Mouse (Mus musculus) thymus, adult 2 months (tissue): Measurements from ENCODE around the gene Kif5a. TPM values are rescaled to one million over a fixed set of nuclear protein-coding genes. Genes with fewer than 3 reads are reported as not detected.
A peak's percentile ranks its signal among the peaks of the same experiment; 100 is the strongest.

Experiments
- DNase-seq: peaks from one replicate; pipeline ENCODE4 v3.0.0; 2021
- H3K27ac ChIP-seq: fragments of 200-500 bp; 2 replicates; pipeline ENCODE4 v1.5.1; 2012; ENCODE audit warnings: low read length, control low read depth; ENCODE audit not compliant: control insufficient read depth, insufficient read depth
- H3K27me3 ChIP-seq: fragments of 200-500 bp; 2 replicates; pipeline ENCODE4 v1.6.1; 2012; ENCODE audit warnings: mild to moderate bottlenecking, low read length, moderate library complexity, mixed read lengths; ENCODE audit not compliant: control insufficient read depth, insufficient read depth
- H3K36me3 ChIP-seq: fragments of 200-500 bp; 2 replicates; pipeline ENCODE4 v1.6.1; 2012; ENCODE audit warnings: mild to moderate bottlenecking, low read length, moderate library complexity; ENCODE audit not compliant: control insufficient read depth, insufficient read depth
- H3K4me1 ChIP-seq: fragments of 200-500 bp; replicated peaks from 2 replicates; pipeline ENCODE4 v1.6.1; 2012; ENCODE audit warnings: low read length; ENCODE audit not compliant: control insufficient read depth, insufficient read depth
- H3K4me3 ChIP-seq: fragments of 200-500 bp; 2 replicates; pipeline ENCODE4 v1.5.1; 2012; ENCODE audit warnings: mild to moderate bottlenecking, low read length, control low read depth, moderate library complexity; ENCODE audit not compliant: control insufficient read depth, insufficient read depth
- CTCF ChIP-seq: fragments of 200-500 bp; IDR thresholded peaks from 2 replicates; pipeline ENCODE4 v1.5.1; 2012; ENCODE audit warnings: mild to moderate bottlenecking, control low read depth, low read length, moderate library complexity, borderline replicate concordance; ENCODE audit not compliant: control insufficient read depth, poor library complexity, insufficient read depth; ENCODE audit errors: extremely low read depth
- POLR2A ChIP-seq: fragments of 200-500 bp; IDR thresholded peaks from 2 replicates; pipeline ENCODE4 v1.6.1; 2012; ENCODE audit warnings: mild to moderate bottlenecking, low read length, control low read depth, moderate library complexity; ENCODE audit not compliant: control insufficient read depth, poor library complexity, insufficient read depth; ENCODE audit errors: extremely low read depth
- WGBS: fragments of 180-500 bp; shearing (Covaris S2); methylation state at CpG from one replicate; pipeline ENCODE4 v1.1.7; 2018; 5-methylcytosine and 5-hydroxymethylcytosine counted together
- polyA plus RNA-seq: library from polyadenylated mRNA; depleted of rRNA; stranded (reverse); fragments of >200 nt; gene quantifications from 2 replicates; pipeline ENCODE4 v1.2.3, GENCODE M21; 2012

Gene Kif5a
- polyA plus RNA-seq, 1 experiment, result 1.5 TPM

DNA sequence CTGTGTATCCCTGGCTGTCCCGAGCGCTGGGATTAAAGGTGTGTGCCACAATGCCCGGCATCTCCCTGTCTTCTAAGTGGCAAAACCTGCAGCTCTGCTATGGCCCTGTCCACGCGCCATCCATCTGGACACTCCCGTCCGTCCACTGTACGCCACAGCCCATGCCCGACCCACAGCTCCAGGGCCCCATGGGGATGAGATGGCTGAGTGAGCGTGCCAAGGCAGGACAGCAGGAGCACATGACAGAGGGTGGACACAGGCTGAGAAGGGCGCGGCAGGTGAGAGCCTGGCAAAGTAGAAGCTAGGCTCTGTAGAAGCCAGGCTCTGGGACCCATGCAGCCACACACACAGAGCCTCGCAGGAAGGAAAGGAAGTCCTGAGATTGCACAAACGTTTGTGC, 31.4 kb downstream of the Kif5a start:
- H3K27me3 ChIP-seq, result peaks cover 3% of the 10 kb centered on the region; the same call in 1 of the 2 replicates
- H3K4me1 ChIP-seq, result peaks cover 12% of the 10 kb centered on the region
- H3K36me3 ChIP-seq, result no peaks in the 10 kb centered on the region
- no peak overlapping the region for H3K4me3 ChIP-seq
- no peak for DNase-seq
- H3K27ac ChIP-seq, result no peak overlapping the region
- TF ChIP-seq CTCF (no peak), POLR2A (no peak)
- WGBS, result 78% methylated on average over 14 of the region's 14 CpGs

DNA sequence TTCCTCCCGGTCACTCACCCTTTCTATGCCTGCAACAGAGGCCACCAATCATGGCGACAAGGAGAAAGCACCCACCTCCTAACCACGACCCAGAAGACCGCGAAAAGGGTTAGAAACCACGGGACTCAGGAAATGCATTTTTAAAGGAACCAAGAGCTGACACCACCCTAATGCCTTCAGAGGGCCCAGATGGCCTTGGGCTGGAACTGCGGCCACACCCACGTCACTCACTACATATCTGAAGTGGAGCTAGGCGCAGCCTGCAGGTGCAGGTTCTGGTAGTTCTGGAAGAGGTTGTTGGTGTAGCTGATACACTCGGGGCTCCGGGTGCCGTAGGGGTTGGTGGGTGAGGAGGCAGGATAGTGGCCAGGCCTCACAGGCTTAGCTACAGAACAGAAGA, 32.5 kb downstream of the Kif5a start:
- DNase-seq, result no peak
- WGBS, result 11% methylated on average over 12 of the region's 12 CpGs
- H3K4me3 ChIP-seq, result no peak overlapping the region
- H3K36me3 ChIP-seq, result no peaks in the 10 kb centered on the region
- peaks cover 3% of the 10 kb centered on the region; the same call in 1 of the 2 replicates for H3K27me3 ChIP-seq
- H3K4me1 ChIP-seq, result peaks cover 18% of the 10 kb centered on the region
- no peak for TF ChIP-seq CTCF
- H3K27ac ChIP-seq, result no peak overlapping the region

DNA sequence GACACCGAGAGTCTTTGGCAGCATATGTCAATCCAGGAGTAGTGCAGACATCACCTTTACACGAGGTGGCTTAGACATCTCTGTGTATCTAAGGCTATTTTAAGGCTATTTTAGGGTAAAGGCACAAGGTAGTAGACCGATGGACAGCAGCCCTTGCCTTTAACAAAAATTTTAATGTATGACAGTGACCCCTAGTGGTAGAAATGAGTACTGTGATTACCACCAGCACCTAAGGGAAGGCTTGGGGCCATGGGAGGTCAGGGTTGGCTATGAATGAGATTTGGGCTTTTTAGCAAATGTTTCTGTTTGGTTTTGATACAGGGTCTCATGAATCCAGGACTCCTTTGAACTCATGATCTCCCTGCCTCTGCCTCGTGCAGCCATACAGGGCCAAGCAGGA, 34.3 kb downstream of the Kif5a start:
- WGBS, result 27% methylated on average over 4 of the region's 4 CpGs
- Histone ChIP-seq H3K27ac (no peak overlapping the region), H3K36me3 (no peaks in the 10 kb centered on the region), H3K27me3 (peaks cover 3% of the 10 kb centered on the region; the same call in 1 of the 2 replicates), H3K4me1 (peaks cover 19% of the 10 kb centered on the region), H3K4me3 (no peak overlapping the region)
- peak; percentile 39 for DNase-seq
- no peak for TF ChIP-seq CTCF
- no peak for TF ChIP-seq POLR2A

DNA sequence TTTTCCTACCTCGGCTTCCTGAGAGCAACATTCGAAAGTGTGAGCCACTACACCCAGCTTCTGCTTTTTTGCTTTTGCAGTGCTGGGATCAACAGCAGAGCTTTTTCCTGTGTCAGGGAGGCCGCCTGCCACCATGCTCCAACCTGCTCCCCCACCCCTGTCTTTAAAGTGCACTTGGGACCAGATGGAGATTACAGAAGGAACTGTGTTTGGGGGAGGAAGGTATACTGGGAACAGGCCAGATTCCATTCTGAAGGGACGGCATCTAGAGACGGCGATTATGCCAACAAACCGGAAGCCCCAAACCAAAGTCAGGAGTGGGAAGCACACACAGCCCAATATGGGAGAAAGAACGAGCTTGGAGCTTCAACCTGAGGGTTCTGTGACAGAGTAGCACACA, 36.0 kb downstream of the Kif5a start:
- no peak for DNase-seq
- Histone ChIP-seq H3K36me3 (no peaks in the 10 kb centered on the region), H3K4me1 (peaks cover 19% of the 10 kb centered on the region), H3K27me3 (peaks cover 3% of the 10 kb centered on the region; the same call in 1 of the 2 replicates), H3K4me3 (no peak overlapping the region), H3K27ac (no peak overlapping the region)
- 56% methylated on average over 8 of the region's 8 CpGs for WGBS
- no peak for TF ChIP-seq POLR2A
- TF ChIP-seq CTCF, result no peak

DNA sequence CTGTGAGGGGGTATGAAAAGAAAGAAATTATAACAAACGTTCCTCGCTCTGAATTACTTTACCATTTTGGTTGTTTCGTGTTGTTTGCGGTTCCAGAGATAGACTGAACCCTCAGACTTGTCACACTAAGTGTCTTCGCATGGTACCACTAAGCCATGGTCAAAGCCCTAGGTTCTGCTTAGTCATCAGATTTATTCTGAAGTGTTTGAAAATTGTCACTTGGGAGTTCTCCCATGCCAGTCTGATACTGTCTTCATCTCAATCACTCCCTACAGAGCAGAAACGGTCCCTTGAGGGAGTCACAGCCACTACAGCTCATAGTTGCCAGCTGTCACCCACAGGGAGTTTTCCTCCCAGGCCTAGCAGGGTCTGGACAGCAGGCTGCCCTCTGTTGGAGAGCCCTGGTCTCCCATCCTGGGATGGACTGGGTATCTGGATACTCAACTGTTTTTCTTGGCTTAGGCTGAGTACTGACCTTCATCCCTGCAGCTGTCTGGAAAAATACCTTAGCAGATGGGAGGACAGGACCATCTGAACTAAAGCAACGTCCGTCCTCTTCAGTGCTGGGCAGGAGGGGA, 36.7 kb downstream of the Kif5a start:
- no peak overlapping the region for H3K27ac ChIP-seq
- no peak for TF ChIP-seq POLR2A
- TF ChIP-seq CTCF, result no peak
- no peaks in the 10 kb centered on the region for H3K36me3 ChIP-seq
- peaks cover 19% of the 10 kb centered on the region for H3K4me1 ChIP-seq
- no peak overlapping the region for H3K4me3 ChIP-seq
- 70% methylated on average over 8 of the region's 8 CpGs for WGBS
- no peak for DNase-seq
- peaks cover 3% of the 10 kb centered on the region; the same call in 1 of the 2 replicates for H3K27me3 ChIP-seq

DNA sequence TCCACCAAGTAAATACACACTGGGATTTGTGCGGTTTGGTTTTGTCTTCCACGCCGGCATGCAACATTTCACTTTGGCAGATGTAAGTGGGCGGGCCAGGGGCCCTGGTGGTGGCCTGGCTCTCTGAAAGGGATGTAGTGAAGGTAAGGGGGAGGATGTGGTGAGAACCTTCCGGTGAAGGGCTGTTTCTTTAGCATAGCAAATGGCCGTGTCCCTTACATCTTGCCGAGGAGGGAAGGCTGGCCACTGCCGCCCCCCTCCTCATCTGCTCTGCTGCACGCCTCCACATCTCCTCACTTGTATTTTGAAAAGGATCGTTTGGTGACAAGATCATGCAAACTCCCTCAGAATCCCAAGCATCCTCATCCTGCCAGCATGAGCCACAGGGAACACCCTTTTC, 37.4 kb downstream of the Kif5a start:
- DNase-seq, result peak; percentile 13
- peaks cover 13% of the 10 kb centered on the region for H3K4me1 ChIP-seq
- no peaks in the 10 kb centered on the region for H3K36me3 ChIP-seq
- no peak overlapping the region for H3K27ac ChIP-seq
- 2% methylated on average over 10 of the region's 10 CpGs for WGBS
- no peaks in the 10 kb centered on the region; the same call in 1 of the 2 replicates for H3K27me3 ChIP-seq
- no peak overlapping the region for H3K4me3 ChIP-seq
- TF ChIP-seq CTCF (no peak), POLR2A (no peak)

DNA sequence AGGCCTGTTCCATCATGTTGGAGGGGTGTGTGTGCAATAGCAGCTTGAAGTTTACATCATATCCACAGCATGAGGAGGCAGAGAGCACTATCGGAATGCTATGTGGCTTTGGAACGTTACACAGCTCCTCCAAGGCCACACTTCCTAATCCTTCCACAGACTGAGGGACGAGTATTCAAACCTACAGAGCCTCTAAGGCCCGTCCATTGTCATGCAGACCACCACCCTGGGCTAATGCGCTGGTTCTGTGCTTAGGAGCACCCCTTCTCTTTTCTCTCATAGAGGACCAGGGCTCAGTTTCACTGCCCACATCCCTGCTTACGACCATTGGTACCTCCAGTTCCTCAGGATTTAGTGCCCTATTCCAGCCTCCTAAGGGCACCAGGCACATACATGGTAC, 37.9 kb downstream of the Kif5a start:
- 64% methylated on average over 6 of the region's 6 CpGs for WGBS
- Histone ChIP-seq H3K36me3 (no peaks in the 10 kb centered on the region), H3K27me3 (no peaks in the 10 kb centered on the region; the same call in 1 of the 2 replicates), H3K27ac (no peak overlapping the region), H3K4me3 (no peak overlapping the region), H3K4me1 (peaks cover 8% of the 10 kb centered on the region)
- TF ChIP-seq CTCF (no peak), POLR2A (no peak)
- DNase-seq, result no peak
